Mouse (Mus musculus): ENCODE data around the gene Tm4sf20.
A peak's percentile ranks its signal among the peaks of the same experiment; 100 is the strongest.

Gene Tm4sf20

GRCm38 (mm10) chr1:82768269-82768668 lies at the start of gene Tm4sf20:
Tm4sf20 (minus strand) TSS chr1:82768461.
- DNase-seq (ENCODE audit: low spot score) = no peak

- peak; percentile 92 for DNase-seq (ENCODE audit: low spot score)
These were observed 47.9 kb upstream of the Tm4sf20 start for GRCm38 (mm10) chr1:82815941-82816716.

- DNase-seq (ENCODE audit: low spot score) = no peak
These were observed 43.5 kb upstream of the Tm4sf20 start for GRCm38 (mm10) chr1:82811766-82812165.

- DNase-seq (ENCODE audit: low spot score) = no peak
These were observed 40.3 kb upstream of the Tm4sf20 start for GRCm38 (mm10) chr1:82808564-82808963.

- DNase-seq (ENCODE audit: low spot score) = no peak
These were observed 38.9 kb upstream of the Tm4sf20 start for GRCm38 (mm10) chr1:82807206-82807605.

GRCm38 (mm10) chr1:82806391-82806790 lies 38.1 kb upstream of the Tm4sf20 start:
- DNase-seq (ENCODE audit: low spot score) = no peak

GRCm38 (mm10) chr1:82804059-82804458 lies 35.8 kb upstream of the Tm4sf20 start:
- DNase-seq (ENCODE audit: low spot score) = no peak

- DNase-seq (ENCODE audit: low spot score) = no peak
These were observed 35.3 kb upstream of the Tm4sf20 start for GRCm38 (mm10) chr1:82803608-82804007.

GRCm38 (mm10) chr1:82801105-82801783 lies 33.0 kb upstream of the Tm4sf20 start:
- DNase-seq (ENCODE audit: low spot score) = no peak

- DNase-seq (ENCODE audit: low spot score) = no peak
These were observed 30.7 kb upstream of the Tm4sf20 start for GRCm38 (mm10) chr1:82798922-82799321.

- DNase-seq (ENCODE audit: low spot score) = no peak
These were observed 30.0 kb upstream of the Tm4sf20 start for GRCm38 (mm10) chr1:82798304-82798703.

GRCm38 (mm10) chr1:82797088-82797487 lies 28.8 kb upstream of the Tm4sf20 start:
- DNase-seq (ENCODE audit: low spot score) = no peak

- no peak for DNase-seq (ENCODE audit: low spot score)
These were observed 27.6 kb upstream of the Tm4sf20 start for GRCm38 (mm10) chr1:82795702-82796443.

GRCm38 (mm10) chr1:82795211-82795610 lies 26.9 kb upstream of the Tm4sf20 start:
- DNase-seq (ENCODE audit: low spot score) = no peak

- no peak for DNase-seq (ENCODE audit: low spot score)
These were observed 25.7 kb upstream of the Tm4sf20 start for GRCm38 (mm10) chr1:82793986-82794385.

GRCm38 (mm10) chr1:82793110-82793509 lies 24.8 kb upstream of the Tm4sf20 start:
- no peak for DNase-seq (ENCODE audit: low spot score)

- DNase-seq (ENCODE audit: low spot score) = no peak
These were observed 24.0 kb upstream of the Tm4sf20 start for GRCm38 (mm10) chr1:82792238-82792637.

GRCm38 (mm10) chr1:82791105-82791504 lies 22.8 kb upstream of the Tm4sf20 start:
- no peak for DNase-seq (ENCODE audit: low spot score)

GRCm38 (mm10) chr1:82788070-82788469 lies 19.8 kb upstream of the Tm4sf20 start:
- DNase-seq (ENCODE audit: low spot score) = no peak

- DNase-seq (ENCODE audit: low spot score) = peak; percentile 36
These were observed 19.2 kb upstream of the Tm4sf20 start for GRCm38 (mm10) chr1:82787414-82787813.

GRCm38 (mm10) chr1:82785546-82785945 lies 17.3 kb upstream of the Tm4sf20 start:
- DNase-seq (ENCODE audit: low spot score) = no peak

GRCm38 (mm10) chr1:82783559-82783958 lies 15.3 kb upstream of the Tm4sf20 start:
- no peak for DNase-seq (ENCODE audit: low spot score)
